Mouse (Mus musculus): ENCODE data around the gene Ppard. TPM values are rescaled to one million over a fixed set of nuclear protein-coding genes. Genes with fewer than 3 reads are reported as not detected.
"Not testable (repeated sequence)": the region's sequence is repeated elsewhere in the genome, so short reads cannot be mapped to it uniquely, and the experiment has no call there.

The Ppard gene
- total RNA-seq (2021) = 10 to 100 TPM; 28.1 to 29.9 TPM
- long read RNA-seq, experiment 1, partial matches to known transcripts = 0 of 3 reads
- long read RNA-seq, experiment 1, other reads (novel, unspliced or antisense) = 3 of 3 reads
- long read RNA-seq, experiment 2, partial matches to known transcripts = 0 of 3 reads
- long read RNA-seq, experiment 2, other reads (novel, unspliced or antisense) = 3 of 3 reads

DNA sequence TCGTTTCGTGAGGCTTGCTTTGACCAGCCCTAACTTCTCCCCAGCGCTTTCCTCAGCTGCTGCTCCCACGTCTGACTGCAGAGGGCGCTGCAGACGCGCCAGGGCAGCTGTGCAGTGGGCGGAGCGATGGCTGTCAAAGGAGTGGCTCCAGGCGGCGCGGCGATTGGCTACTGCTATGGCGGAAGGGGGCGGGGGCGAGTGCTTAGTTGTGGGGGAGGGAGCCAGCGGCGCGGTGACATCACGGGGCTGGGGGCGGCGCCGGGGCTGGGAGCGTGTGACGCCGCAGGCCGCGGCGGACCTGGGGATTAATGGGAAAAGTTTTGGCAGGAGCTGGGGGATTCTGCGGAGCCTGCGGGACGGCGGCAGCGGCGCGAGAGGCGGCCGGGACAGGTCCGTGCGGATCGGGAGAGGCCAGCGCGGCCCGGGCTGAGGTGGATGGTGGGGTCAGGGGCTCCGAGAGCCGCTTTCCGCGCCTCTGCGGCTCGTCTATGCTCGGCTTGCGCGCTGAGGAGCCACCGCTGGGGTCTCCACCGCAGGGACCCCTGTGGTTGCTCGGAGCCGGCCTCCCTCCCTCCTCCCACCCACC lies at the start of gene Ppard:
Ppard (plus strand) TSS at position 226 of the 586 bp plus-strand sequence.
- peak; percentile 98 for DNase-seq

- DNase-seq = no peak
Measured at GRCm38 (mm10) chr17:28184971-28185638, 47.4 kb upstream of the Ppard start.

DNA sequence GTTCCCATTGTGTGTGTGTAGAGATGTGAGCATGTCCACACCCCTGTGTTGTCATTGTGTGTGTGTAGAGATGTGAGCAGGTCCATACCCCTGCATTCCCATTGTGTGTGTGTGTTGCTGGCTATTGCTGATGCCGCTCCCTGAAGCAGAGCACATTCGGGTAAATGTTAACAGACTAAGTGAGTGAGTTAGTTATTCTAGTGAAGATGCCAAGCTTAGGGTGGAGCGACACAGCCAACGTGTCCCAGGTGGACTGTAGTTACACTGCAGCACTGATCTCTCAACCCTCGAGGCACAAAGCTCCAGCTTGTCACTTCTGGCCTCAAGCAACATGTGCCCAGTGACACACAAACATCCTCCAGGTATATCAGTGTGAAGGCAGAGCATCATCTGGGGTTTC lies 44.2 kb upstream of the Ppard start:
- DNase-seq = no peak

- no peak for DNase-seq
Measured at GRCm38 (mm10) chr17:28192754-28193153, 39.7 kb upstream of the Ppard start.

DNA sequence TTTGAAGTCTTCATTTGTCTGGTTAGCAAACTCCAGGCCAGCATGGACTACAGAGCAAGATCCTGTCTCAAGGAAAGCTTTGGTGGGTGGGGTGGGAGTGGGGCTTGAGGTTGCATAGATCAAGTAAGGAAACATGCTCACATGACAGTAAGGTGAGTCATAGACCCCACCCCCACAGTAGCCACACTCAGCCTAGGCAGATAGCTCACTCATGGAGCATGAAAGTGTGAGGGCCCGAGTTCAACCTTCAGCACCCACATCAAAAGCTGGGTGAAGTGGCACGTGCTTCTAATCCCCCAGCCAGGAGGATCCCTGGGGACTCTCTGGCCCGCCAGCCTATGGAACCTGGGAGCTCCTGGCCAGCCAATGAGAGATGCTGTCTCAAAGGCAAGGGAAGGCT lies 38.9 kb upstream of the Ppard start:
- DNase-seq = no peak

DNA sequence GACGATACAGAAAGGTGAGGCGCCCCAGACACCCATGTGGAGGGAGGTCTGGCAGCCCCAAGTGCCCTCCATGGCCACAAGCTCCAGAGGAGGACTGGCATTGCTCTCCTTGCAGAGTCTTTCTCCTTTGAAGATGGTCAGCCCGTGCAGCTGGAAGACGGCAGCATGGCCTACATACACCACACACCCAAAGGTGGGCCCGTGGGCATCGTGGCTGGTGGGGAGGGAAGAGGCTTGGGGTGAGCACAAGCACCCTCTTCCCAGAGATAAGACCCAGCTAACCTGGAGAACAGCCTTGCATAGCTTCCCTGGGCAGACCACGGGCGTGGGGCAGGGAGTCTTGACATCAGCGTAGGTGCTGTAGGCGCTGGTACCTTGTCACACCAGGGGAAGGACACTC lies 37.5 kb upstream of the Ppard start:
- DNase-seq = no peak

DNA sequence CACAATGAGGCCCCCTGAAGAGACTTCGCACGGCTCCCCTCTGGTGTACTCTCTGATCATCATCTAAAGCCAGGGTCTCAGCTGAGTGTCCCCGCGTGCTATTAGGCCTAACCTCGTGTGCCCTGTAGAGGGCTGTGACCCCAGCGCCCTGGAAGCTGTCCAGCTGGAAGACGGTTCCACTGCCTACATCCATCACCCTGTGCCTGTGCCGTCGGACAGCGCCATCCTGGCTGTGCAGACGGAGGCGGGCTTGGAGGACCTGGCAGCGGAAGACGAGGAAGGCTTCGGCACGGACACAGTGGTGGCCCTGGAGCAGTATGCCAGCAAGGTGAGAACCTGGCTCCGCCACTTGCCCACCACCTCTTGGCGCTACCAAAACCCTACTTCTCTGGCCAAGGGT lies 34.9 kb upstream of the Ppard start:
- DNase-seq = no peak

DNA sequence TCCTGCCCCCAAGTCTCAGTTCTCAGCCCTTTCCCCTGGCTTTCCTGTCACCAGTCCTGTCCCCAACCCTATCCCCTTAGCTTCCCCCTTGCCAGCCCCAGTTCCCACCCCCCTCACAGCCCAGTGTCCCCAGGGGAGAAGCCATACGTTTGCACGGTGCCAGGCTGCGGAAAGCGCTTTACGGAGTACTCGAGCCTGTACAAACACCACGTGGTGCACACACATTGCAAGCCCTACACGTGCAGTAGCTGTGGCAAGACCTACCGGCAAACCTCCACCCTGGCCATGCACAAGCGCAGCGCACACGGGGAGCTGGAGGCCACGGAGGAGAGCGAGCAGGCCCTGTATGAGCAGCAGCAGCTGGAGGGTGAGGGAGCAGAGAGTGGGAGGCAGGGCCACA lies 30.5 kb upstream of the Ppard start:
- no peak for DNase-seq

DNA sequence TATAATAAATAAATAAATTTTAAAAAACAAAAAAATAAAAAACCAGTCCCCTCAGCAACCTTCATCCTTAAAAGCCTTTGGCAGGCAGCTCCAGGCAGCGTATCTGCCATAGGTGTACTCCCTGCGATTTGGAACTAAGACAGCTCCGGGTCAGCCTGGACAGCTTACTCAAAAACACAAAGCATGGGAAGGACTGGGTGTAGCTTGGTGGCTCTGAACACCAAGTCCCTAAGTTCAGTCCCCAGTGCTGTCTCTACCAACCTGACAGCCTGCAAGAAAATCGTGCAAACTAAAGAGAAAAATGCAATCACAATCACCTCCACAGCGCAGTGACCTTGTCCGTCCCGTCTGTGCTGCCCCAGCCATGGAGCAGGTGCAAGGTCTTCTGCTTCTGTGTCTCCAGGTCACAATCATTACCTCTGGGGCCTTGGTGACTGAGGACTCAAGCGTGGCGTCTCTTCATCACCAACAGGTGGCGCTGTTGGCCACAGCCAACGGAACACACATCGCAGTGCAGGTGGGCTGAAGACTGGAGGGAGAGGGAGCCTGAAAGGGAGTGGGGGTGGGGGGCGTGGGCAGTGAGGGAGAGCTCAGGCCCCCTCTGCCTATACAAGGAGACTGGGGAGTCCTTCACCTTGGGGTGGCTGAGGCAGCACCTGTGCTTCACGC lies 28.3 kb upstream of the Ppard start:
- peak; percentile 33 to 67 for DNase-seq

DNA sequence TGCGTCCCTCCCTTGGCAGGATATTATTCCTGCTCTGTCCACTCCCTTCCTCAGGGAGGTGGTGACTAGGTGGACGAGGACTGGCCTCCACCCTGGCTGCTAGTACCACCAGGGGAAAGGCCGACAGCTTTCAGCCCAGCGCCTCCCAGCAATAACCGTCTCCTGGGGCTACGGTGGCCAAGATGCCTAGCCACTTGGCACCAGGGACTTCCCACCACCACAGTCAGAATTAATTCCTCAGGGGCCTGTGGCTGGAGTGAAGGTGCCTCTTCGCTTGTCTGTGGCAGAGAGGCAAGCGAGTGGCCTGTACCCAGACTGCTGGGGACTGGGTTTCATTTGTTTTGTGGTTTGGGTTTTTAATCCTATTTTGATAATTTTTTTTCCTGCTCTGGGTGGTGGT lies 27.1 kb upstream of the Ppard start:
- DNase-seq = no peak

DNA sequence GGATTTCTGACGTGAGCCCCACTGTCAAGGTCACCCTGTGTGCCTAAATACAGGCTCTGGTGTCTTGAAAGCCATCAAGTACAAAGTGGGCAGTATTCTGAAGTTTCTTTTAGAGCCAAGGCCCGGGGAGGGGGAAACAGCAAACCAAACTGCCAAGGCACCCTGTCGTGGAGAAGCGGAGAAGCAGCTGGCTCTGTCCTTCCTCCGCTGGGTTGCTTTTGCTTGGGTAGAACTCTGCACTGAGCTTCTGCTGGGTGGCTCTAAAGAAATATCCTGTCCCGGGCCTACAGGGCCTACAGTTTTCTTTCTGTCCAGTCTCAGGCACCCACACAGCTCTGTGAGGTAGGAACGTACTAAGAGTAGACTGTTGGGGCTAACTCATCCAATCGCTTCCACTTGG lies 25.4 kb upstream of the Ppard start:
- DNase-seq = no peak

- DNase-seq = peak; percentile 80 to 89
Measured at GRCm38 (mm10) chr17:28207591-28208313, 24.7 kb upstream of the Ppard start, which contains the start of gene Def6. Def6 (plus strand) TSS chr17:28207778.

DNA sequence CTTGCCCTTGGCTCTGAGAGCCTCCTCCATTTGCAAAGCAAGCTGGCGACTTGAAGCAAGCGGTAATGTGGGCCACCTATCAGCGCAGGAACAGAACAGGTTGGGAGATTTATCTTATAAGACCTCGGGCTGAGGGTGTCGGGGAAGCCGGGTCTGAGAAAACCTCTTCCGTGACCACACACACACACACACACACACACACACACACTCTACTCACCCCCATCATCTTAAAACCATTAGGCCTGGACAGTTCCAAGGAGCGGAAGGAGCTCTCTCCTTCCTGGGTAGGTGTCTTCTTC lies 24.2 kb upstream of the Ppard start:
- DNase-seq = no peak

DNA sequence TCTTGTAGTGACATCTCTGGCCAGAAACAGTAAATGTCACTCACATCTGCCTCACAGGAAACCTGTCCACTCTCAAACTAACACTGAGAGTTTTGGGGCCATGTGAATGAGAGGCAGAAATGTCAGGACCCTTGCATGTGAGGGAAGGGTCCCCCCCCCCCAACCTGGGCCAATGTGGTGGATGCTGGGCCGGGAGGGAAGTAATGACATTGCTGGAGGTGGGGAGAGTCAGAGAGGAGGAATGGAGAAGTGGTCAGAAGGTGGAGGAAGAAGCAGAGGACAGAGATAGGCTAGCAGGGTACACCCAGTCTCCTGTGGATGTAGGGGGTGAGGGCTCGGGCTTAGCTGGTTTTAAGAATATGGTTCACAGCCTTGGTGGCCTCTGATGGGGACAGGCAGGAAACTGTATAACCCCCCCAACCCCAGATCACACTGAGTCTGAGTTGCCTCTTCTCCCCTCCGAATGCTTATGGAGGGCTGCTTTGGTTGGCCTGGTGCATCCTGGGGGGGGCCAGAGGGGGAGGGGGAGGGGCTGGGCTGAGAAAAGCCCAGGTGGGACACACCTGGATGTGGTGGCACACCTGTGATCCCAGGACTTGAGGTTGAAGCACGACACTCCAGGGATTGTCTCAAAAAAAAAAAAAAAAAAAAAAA lies 22.9 kb upstream of the Ppard start:
- DNase-seq = no peak

- DNase-seq = peak in 1 of 2 experiments; percentile 32
Measured at GRCm38 (mm10) chr17:28211921-28212341, 20.6 kb upstream of the Ppard start.

DNA sequence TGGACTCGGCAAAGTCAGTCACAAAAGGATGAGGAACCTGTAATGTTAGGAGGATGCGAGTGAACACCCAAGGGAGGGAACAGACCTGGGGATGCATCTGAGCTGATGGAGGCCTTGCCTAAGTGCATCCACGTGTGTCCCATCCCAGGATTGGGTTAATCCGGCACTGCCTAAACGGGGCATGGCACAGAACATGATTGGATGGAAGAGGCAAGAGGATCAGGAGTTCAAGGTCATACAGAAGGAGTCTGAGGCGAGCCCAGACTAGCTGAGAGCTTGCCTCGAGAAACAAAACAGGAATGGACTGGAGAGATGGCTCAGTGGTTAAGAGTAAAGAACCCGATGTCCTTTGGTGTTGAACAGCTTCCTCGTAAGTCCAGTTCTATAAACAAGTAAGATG lies 20.1 kb upstream of the Ppard start:
- DNase-seq = no peak

- DNase-seq = no peak
Measured at GRCm38 (mm10) chr17:28213236-28213635, 19.3 kb upstream of the Ppard start.

DNA sequence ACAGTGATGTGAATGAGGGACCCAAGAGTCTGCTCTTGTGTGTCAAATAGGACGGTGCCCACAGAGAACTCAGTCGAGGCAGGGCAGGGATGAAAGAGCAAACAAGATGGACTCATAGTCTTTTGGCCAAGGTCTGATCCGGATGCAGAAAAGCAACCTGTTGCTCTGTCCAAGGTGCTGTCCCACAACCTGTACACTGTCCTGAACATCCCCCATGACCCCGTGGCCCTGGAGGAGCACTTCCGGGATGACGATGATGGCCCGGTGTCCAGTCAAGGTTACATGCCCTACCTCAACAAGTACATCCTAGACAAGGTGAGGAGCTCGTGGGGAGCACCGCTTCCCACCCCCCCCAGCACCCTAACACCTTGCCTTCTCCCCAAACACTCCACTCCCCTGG lies 15.7 kb upstream of the Ppard start:
- no peak for DNase-seq

DNA sequence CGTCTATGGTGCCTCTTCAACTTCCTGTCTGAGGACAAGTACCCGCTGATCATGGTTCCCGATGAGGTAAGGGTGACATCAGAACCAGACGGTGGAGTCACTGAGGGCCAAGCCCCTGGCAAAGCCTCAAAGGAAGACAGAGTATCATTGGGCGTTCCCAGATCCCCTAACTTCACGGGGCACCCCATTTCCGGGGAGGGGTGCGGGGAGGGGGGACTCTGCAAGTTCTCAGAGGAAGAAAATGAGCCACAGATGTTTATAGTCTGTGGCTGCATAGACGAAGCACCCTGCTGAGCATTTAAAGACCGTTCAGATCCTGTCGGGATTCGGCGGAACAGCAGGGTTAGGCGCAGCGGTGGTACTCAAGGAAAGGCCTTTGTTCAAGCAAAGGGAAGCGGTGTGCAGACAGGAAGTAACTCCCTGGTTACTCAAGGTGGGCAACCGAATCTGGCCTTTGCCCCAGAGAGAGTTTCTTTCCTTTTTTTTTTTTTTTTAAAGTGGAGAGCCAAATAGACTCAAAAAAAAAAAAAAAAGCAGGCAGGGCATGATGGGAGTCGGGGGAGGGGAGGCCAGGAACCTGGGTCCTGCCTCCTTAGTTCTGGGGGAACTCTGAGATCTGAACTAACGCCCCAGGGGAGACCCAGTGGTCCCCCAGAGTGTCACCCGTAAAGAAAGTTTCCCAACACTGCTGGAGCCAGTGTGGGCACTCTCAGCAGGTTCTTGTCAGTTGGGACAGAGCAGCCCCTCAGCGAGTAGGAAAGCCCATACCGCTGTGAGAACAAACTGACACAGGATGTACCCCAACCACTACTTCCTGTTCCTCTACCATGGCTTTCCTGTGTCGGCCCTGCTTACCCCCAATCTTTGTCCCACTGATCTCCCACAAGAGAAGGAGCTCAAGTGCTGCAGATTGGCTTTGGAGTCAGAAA lies 14.5 kb upstream of the Ppard start:
- peak in 1 of 2 experiments; percentile 37 for DNase-seq

DNA sequence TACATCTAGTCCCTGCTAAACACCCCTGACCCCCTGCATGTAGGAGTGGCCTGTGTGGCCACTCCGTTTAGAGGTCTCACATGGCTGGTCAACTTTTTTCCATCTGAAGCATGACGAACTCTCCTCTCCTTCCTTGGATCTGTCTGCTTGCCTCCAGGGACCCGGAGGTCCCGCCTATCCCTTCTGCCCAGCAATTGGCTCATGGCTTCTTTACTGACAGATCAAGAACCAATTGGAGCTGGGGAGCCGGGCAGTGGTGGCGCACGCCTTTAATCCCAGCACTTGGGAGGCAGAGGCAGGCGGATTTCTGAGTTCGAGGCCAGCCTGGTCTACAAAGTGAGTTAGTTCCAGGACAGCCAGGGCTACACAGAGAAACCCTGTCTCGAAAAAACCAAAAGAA lies 10.0 kb upstream of the Ppard start:
- DNase-seq = not testable (repeated sequence)

All from heart, adult 18-20 months (tissue).